Mouse (Mus musculus) gastrocnemius, postnatal 10 days (tissue): ENCODE results near the gene Aldh1a3. TPM values are rescaled to one million over a fixed set of nuclear protein-coding genes. Genes with fewer than 3 reads are reported as not detected.

Experiments used
- DNase-seq: peaks from one replicate; pipeline ENCODE4 v3.0.0; 2021; ENCODE audit warnings: mixed read lengths
- long read RNA-seq, 2 experiments: library from polyadenylated mRNA; stranded (forward); transcript quantifications; one replicate each; pipeline ENCODE4 v2.0.0; 2021
- total RNA-seq, 2 experiments: library from RNA; stranded (reverse); gene quantifications; 2 replicates each; pipeline ENCODE4 v1.2.3; 2021

Aldh1a3 gene
- total RNA-seq: 1 to 10 TPM; 7.4 to 9.0 TPM
- long read RNA-seq, experiment 1, transcript Aldh1a3-201 (13 exons, 3,443 nt): major isoform, 7 of 7 reads
- long read RNA-seq, experiment 1, partial matches to known transcripts: 0 of 7 reads
- long read RNA-seq, experiment 1, other reads (novel, unspliced or antisense): 0 of 7 reads
- long read RNA-seq, experiment 2, transcript Aldh1a3-201 (13 exons, 3,443 nt): major isoform, 8 of 11 reads
- long read RNA-seq, experiment 2, partial matches to known transcripts: 3 of 11 reads
- long read RNA-seq, experiment 2, other reads (novel, unspliced or antisense): 0 of 11 reads

GRCm38 (mm10) chr7:66427437-66428161, at the start of gene Aldh1a3:
Gene Aldh1a3 (minus strand): TSS chr7:66427517.
- peak; percentile 60 for DNase-seq

GRCm38 (mm10) chr7:66476289-66476688, 49.0 kb upstream of the Aldh1a3 start:
- no peak for DNase-seq

- no peak for DNase-seq
These were observed 44.4 kb upstream of the Aldh1a3 start for GRCm38 (mm10) chr7:66471641-66472216.

GRCm38 (mm10) chr7:66466641-66467040, 39.3 kb upstream of the Aldh1a3 start:
- no peak for DNase-seq

GRCm38 (mm10) chr7:66465241-66465640, 37.9 kb upstream of the Aldh1a3 start:
- DNase-seq: no peak

- DNase-seq: no peak
These were observed 35.8 kb upstream of the Aldh1a3 start for GRCm38 (mm10) chr7:66463081-66463480.

- no peak for DNase-seq
These were observed 24.4 kb upstream of the Aldh1a3 start for GRCm38 (mm10) chr7:66451622-66452295.

- DNase-seq: no peak
These were observed 22.8 kb upstream of the Aldh1a3 start for GRCm38 (mm10) chr7:66449971-66450752.

GRCm38 (mm10) chr7:66448786-66449540, 21.6 kb upstream of the Aldh1a3 start:
- DNase-seq: no peak

- DNase-seq: no peak
These were observed 21.0 kb upstream of the Aldh1a3 start for GRCm38 (mm10) chr7:66448304-66448703.

- DNase-seq: no peak
These were observed 19.5 kb upstream of the Aldh1a3 start for GRCm38 (mm10) chr7:66446860-66447259.

GRCm38 (mm10) chr7:66445117-66445905, 18.0 kb upstream of the Aldh1a3 start:
- DNase-seq: no peak

- no peak for DNase-seq
These were observed 17.4 kb upstream of the Aldh1a3 start for GRCm38 (mm10) chr7:66444706-66445105.

GRCm38 (mm10) chr7:66442501-66443369, 15.4 kb upstream of the Aldh1a3 start:
- DNase-seq: peak; percentile 44

GRCm38 (mm10) chr7:66438787-66439669, 11.7 kb upstream of the Aldh1a3 start:
- DNase-seq: no peak

- DNase-seq: peak; percentile 76
These were observed 7.2 kb upstream of the Aldh1a3 start for GRCm38 (mm10) chr7:66434453-66434935.

- DNase-seq: no peak
These were observed 272 bp downstream of the Aldh1a3 start for GRCm38 (mm10) chr7:66427053-66427436.

- no peak for DNase-seq
These were observed 5.4 kb downstream of the Aldh1a3 start for GRCm38 (mm10) chr7:66421903-66422302.
